Mouse (Mus musculus) telencephalon, adult 2 months (tissue): ENCODE measurements at regions not wholly inside any gene's neighbourhood (a gene's known extent, or its start where the extent isn't known, plus 50 kb on each side); places are given as distances from the start of the nearest gene placed in this dataset.
A peak's percentile ranks its signal among the peaks of the same experiment; 100 is the strongest.

Experiments used
- DNase-seq: peaks from one replicate; pipeline ENCODE4 v3.0.0-alpha.2; 2011; ENCODE audit warnings: low read depth, low spot score

- DNase-seq, result peak; percentile 50
Measured at GRCm38 (mm10) chr7:68858471-68859210, 109.6 kb upstream of the Arrdc4 start.

GRCm38 (mm10) chr7:68851981-68852575, 103.0 kb upstream of the Arrdc4 start:
- peak; percentile 47 for DNase-seq

- DNase-seq, result no peak
Measured at GRCm38 (mm10) chr7:68844606-68845005, 95.6 kb upstream of the Arrdc4 start.

GRCm38 (mm10) chr7:68843374-68843773, 94.3 kb upstream of the Arrdc4 start:
- no peak for DNase-seq

GRCm38 (mm10) chr7:68833977-68834791, 85.1 kb upstream of the Arrdc4 start:
- DNase-seq, result no peak

GRCm38 (mm10) chr7:68833517-68833916, 84.5 kb upstream of the Arrdc4 start:
- DNase-seq, result peak; percentile 79

GRCm38 (mm10) chr7:68829861-68830260, 80.8 kb upstream of the Arrdc4 start:
- no peak for DNase-seq

GRCm38 (mm10) chr7:68824399-68824798, 75.4 kb upstream of the Arrdc4 start:
- no peak for DNase-seq

- DNase-seq, result no peak
Measured at GRCm38 (mm10) chr7:68823646-68824045, 74.6 kb upstream of the Arrdc4 start.

GRCm38 (mm10) chr7:68823189-68823588, 74.1 kb upstream of the Arrdc4 start:
- no peak for DNase-seq

- no peak for DNase-seq
Measured at GRCm38 (mm10) chr7:68814823-68815666, 66.0 kb upstream of the Arrdc4 start.

- DNase-seq, result no peak
Measured at GRCm38 (mm10) chr7:68809782-68810181, 60.7 kb upstream of the Arrdc4 start.
